ENCODE assay signal across 20 mouse cellular contexts in the genomic region with DNA sequence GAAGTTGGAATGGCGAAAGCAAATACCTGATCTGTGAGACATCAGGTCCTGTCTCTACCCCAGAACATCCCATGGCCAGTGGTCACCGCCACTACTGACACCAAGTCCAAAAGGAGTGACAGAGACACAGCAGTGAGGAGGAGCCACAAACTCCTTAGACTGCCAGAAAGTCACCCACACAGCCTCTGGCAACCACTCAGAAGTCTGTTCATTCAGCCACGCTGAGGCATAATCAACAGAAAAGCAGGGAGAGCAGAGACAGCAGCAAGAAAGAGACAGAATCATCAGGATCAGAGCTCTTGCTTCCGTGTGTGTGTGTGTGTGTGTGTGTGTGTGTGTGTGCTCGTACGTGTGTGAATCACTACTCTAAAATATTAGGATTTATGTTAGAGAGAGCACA. TPM values are rescaled to one million over a fixed set of nuclear protein-coding genes. Genes with fewer than 3 reads are reported as not detected.
"Had no signal": no experiment of that assay in that cellular context is flagged by ENCODE, and none has a peak within 500 bp of the region (broad histone marks: within the 10 kb centered on the region; RNA-seq: fewer than 3 reads in every experiment).

No protein-coding gene starts in this region.

- DNase-seq: kidney, adult 11 months; kidney, adult 8-10 months; kidney, postnatal 10 days; kidney, postnatal 36 days; liver, postnatal 0 days; lung, embryonic 14.5 days; thymus, adult 18-20 months; thymus, postnatal 36 days had no signal

- H3K4me3 ChIP-seq: intestine, embryonic 15.5 days; kidney, embryonic 15.5 days; limb, embryonic 12.5 days; limb, embryonic 15.5 days; midbrain, embryonic 13.5 days; myocyte; neural tube, embryonic 13.5 days had no signal

- H3K27ac ChIP-seq: intestine, embryonic 15.5 days; kidney, embryonic 15.5 days; limb, embryonic 12.5 days; limb, embryonic 15.5 days; liver, embryonic 14.5 days; macrophage; midbrain, embryonic 13.5 days; neural tube, embryonic 13.5 days had no signal

RNA-seq across cellular contexts. Expression of gene Dnah9, which starts 33.5 kb away (rescaled TPM):
- total RNA-seq: megakaryocyte, adult 5-6 weeks; monocyte, adult 5-6 weeks; neutrophil, adult 5-6 weeks had no signal
